Mouse (Mus musculus) urinary bladder, postnatal 36 days (tissue): Measurements from ENCODE around the gene Acly.

ENCODE experiments used
- DNase-seq, 2 experiments: peaks; one replicate each; pipeline ENCODE4 v3.0.0; 2022; ENCODE audit warnings: low spot score in 2 of 2, mixed read lengths in 1 of 2

Gene Acly

DNA sequence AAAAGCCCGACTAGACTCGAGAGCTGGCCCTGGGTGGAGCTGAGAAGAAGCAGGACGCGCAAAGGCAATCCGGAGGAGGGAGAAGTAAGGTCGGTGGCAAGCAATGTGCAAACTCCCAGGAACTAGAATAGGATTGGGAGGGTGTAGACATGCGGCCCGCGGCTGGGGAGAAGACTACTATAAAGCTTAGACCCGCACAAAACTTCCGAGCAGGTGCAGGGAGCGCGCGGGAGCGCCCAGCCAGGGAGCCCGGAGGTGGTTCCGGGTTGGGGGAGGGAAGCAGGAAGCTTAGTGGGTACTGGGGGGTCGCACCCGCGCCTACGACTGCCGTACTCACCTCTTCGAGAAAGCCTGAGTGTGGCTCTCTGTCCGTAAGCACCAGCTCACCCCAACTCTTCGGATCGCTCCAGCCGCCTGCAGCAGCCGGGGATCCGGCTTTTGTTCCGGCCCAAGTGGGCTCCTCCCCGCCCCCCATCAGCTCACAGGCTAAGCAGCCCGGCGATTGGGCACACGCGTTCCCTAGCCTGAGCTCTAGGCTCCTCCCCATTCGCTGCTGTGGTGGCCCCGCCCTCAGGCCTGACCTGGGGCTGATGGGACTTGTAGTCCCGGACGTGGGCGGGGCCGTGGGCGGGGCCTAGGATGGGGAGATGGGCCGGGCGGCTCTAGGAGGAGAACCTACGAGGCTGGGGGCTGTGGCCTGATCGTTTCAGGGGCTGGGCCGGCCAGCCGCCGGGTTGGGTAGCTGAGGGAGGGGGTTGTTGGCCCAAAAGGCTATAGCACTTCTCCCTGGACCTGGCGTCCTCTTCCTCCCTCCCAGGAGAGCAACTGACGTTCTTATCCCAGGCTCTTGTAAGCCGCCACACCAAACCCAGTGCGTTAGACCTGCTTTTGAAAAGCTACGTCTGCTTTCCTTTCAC, at the start of gene Acly:
Gene Acly, minus strand, starts transcription at position 543 of the 917 bp plus-strand sequence.
- peak; percentile 92 to 98 for DNase-seq

DNA sequence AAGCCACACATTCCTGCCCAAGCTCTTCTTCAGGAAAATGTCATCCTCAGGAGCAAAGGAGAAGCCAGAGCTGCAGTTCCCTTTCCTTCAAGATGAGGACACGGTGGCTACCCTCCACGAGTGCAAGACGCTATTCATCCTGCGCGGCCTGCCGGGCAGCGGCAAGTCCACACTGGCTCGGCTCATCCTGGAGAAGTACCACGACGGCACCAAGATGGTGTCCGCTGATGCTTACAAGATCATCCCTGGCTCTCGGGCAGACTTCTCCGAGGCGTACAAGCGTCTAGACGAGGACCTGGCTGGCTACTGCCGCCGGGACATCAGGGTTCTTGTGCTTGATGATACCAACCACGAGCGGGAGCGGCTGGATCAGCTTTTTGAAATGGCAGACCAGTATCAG, 48.5 kb upstream of the Acly start:
- no peak for DNase-seq

DNA sequence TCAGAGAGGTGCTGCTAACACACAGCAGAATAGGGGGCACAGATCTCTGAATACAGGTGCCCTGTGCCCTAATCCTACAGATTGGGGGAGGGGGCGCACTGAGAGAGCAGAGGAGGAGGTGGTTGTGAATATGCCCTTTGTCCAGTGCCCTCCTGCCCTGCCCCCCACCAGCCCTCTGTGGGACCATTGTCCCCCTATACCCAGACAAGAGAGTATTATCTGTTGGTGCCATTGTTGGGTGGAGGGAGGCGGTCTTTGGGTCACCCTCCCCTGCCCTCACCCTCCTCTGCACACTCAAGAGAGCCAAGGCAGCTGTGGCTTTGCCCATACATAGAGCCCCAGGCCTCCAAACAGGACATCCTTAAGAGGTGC, 47.7 kb upstream of the Acly start:
- no peak for DNase-seq

DNA sequence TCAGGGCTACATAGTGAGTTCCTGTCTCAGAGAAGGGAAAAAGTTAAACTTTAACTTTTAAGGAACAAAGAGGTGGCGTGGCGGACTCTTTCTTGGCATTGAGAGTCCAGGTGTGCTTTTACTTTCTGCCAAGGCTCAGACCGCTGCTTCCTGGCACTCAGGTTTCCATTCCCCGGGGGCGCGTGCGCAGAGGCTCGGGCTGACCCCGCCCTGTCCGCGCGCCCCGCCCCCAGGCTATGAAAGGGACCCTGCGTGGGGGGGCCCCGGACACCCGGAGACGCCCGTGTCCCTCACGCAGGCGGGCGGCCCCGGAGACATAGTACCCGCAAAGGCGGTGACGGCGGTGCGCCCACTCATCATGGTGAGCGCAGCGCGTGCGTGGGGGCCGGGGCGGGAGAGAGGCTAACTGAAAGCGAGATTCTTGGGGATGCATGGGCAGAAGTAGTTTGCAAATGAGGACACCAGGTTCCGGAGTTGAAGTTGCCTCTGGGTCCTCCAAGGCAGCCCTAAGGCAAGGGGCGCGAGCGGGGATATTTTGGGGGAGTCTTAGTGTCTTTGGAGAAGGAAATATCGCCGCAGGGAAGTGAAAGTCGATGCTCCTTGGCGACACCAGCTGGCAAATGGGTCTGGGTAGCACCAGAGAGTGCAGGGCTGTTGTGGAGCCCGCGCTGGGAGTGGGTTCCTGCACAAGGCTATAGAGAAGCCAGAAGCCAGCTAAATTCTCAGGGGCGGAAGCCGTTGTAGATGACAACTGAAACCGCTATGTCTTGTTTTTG, 47.1 kb upstream of the Acly start, which contains the start of gene Cnp:
Gene Cnp, plus strand, starts transcription at position 197 of the 776 bp plus-strand sequence.
- DNase-seq, result peak; percentile 62 to 77

DNA sequence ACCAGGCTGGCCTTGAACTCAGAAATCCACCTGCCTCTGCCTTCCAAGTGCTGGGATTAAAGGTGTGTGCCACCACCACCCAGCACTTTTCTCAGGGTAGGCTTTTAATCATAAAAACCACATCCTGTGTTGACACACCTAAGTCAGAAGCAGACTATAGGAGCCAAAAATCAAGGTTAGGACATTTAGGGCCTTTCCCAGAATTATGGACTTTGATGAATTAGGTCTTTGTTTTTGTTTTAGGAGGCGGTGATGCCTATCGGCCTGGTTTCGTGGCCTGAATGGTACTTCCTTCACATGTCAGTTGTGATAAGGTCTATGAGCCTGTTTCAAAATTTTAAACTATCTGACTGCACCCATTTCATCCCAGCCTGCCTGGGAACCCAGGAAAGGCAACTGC, 46.4 kb upstream of the Acly start:
- no peak for DNase-seq

DNA sequence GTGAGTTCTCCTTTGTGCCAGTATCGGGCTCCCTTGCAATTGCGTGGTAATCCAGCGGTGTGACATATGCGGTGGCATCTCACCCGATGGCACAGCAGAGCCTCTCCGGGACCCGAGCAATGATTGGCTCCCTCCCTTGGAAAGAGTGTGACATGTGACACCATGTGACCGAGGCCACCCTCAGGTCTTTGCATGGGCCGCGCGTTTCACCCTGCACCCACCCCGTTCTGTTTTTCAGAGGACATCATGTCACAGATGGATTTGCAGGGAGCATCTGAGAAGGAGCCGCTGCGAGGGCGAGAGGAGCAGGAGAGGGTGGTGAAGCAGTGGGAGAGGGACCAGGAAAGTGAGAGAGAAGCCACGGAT, 43.4 kb upstream of the Acly start:
- DNase-seq, result no peak

DNA sequence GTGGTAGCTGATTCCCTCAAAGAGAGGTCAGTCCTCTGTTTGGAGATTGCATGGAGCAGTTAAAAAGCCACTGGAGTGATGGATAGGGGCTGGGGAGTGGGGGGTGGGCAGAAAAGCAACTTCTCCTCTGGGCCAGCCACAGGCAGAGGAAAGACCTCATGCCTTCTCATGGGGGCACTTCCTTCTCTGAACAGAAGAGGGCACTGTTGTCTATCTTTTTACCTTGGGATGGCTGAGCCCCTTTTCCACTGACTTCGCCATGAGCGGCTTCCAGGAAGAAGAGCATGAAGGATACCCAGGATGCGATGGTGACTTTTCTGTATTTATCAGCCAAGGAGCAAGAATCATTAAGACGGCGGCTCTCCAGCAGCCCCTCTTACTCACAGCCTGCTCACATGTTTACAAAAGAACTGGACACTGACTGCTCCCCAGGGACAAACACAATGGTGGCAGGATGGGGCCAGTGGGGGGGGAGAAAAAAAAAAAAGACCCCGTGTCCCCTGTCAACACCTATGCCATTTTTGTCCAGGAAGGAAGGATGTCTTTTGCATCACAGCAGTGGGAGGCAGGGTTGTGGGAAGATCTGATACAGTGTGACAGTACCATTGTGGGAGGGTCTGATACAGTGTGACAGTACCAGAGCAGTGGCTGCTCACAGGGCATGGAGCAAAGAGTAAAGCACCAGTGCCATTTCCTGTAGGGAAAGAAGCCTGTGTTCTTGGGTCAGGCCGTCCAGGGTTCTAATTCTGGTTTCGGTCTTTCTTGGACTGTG, 42.8 kb upstream of the Acly start:
- DNase-seq, result peak; percentile 59 to 63

DNA sequence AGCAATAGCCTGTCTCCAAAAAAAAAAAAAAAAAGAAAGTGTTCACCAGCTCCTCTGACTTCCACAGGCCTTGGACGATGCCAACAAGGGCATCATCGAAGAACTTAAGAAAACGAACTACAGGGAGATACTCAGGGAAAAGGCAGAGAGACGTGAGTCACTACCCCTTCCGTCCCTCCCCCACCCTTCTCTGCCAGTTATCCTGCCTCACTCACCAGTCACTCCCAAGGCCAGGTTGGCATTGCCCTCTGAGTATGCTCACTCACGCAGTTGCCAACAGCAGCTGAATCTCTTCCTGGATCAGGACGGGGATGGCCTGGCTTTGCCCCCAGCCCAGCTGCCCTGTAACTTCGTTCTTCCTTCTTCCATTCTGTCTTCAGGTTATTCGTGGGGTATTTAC, 42.0 kb upstream of the Acly start:
- no peak for DNase-seq

DNA sequence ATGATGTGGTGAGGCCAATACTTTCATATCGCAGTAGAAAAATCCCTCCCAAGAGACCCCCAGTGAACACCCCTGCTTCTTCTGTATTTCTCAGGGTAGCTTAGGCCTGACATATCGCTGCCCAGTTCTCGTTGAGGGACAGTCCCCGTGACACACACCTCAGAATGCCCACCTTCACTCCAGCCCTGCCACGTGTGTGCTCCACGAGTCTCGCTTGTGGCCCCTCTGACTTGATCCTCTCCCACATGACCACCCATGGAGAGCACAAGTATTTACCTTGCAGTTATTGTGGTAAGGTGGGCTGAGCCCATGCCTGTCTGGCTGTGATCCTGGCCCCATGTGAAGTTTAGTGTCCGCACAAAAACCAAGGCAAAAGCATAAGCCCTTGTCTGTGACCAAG, 40.9 kb upstream of the Acly start:
- no peak for DNase-seq

DNA sequence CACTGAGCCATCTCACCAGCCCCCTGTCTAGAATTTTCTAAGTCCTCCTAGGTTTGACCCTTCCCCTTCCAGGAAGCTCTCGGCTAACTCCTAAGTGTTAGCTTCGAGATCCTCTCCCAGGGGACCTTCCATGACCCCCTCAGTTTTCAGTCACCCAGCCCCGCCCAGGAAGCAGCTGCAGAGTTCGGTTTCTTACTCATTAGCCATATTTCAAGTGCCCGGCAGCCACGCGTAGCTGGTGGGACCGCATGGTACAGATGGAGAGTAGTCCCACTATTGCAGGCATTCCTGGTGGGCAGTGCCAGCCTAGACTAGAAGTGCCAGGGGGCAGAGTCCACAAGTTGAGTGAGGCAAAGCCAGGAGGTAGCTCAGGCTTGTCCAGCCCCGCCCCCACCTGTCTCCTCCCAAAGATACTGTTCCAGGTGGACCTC, 40.0 kb upstream of the Acly start:
- DNase-seq, result no peak

DNA sequence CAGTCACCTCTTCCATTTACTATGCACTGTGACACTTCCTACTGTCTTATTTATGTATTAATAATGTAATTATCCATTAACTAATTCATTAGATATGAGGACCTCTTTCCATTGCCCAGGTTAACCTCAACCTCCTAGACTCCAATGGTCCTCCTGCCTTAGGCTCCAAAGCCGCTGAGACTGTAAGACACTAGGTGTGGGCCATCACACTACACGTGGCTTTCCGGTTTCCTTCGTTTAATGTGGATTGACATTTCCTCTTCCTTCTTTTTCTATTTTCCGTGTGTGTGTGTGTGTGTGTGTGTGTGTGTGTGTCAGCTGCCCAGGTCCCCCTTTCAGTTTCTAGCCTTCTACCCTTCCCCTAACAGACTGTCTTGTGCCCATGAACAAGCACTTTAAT, 39.4 kb upstream of the Acly start:
- no peak for DNase-seq

DNA sequence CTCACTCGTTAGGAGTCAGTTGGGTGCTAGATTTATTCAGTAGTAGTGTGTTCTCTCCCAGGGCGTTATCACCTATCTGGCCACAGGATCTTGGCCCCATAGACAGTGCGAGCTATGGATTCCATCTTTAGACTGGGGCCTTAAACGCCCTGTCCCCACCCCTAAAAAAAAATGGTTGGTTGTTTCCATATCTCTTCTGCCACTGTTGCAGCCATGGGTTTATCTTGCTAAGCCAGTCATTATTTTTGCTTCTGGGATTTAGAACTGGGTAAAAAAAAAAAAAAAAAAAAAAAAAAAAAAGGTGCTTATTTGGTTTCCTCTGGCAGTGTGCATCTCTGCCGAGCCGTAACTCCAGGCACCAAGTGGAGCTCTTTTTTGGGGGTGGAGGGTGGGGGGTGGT, 36.9 kb upstream of the Acly start:
- no peak for DNase-seq

DNA sequence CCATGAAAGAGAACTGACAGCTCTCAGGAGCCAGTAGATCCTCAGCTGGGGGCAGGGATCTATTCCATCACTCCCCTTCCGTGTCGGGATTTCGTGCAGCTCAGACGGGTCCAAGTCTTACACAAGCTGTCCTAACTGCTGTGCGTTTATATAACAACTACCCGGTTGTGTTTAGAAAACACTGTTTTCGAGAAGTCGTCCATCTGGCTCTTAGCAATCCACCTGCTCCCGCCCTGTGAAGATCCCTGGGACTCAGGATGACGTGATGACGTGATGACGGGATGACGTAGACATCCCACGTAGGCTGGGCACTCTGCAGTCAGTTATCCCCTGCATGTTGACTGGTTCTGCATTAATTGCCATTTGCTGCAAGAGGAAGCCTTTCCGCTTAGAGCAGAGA, 36.5 kb upstream of the Acly start:
- DNase-seq, result no peak

DNA sequence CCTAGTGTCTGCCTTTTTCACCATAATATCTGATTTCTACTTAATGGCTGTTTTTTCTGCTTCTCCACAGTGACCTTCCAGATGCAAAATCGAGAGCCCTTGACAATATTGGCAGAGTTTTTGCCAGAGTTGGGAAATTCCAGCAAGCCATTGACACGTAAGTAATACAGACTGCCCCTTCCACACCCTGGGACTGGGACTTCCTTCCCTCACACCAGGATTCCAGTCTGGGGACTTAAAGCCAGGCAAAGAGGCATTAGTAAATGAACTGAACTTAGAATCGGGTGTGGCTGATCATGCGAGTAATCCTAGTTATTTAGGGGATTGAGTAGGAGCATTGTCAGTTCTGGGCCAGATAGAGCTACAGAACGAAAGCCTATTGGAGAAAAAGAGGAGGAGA, 33.9 kb upstream of the Acly start:
- DNase-seq, result no peak

DNA sequence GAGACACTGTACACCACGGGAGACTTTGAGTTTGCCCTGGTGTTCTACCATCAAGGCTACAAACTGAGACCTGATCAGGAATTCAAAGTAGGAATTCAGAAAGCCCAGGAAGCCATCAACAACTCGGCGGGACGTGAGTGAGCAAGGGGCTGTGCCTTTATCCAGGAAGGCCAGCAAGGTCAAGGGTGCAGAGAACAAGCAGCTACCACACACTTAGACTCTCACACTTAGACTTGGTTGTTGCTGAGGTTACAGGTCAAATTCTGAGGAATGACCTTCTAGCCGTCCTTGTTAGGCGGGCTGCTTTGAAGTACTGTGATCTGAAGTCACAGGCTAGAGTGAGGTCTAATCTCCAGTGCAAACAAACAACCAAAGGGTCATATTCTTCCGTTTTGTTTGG, 31.7 kb upstream of the Acly start:
- no peak for DNase-seq

DNA sequence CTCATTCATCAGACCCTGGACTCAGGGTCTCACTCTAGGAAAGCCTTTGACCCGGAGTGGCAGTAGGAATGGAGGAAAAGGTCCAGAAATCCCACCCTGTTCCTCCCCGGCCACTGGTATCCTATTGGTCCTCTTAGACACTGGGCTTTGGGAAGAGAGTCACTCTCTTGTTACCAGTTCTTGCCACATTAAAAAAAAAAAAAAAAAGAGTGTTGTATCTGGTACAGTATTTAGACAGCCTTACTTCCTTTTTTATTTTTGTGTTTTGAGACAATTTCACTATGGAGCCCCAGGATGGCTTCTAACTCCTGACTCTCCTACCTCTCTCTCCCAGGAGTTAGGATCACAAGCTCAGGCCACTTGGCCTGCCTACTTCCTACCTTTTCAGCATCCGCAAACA, 29.8 kb upstream of the Acly start:
- no peak for DNase-seq

DNA sequence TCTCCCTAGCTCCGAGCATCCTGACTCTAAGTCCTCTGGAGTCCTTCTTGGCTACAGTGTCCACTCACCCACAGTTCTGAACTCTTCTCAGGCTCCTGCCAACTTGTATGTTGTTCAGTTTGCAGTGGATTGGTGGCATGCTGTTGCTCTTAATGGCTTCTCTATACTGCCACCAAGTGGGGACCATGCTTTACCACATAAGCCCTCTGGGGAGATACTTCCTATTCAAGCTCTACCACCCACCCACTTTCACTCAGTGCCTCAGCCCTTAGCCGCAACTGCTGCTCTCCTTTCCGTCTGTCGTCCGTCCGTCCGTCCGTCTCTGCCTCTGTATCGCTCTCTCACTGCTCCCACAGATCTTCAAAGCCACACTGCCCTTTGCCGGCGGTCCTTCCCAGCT, 27.8 kb upstream of the Acly start:
- peak in 1 of 2 experiments; percentile 58 for DNase-seq

DNA sequence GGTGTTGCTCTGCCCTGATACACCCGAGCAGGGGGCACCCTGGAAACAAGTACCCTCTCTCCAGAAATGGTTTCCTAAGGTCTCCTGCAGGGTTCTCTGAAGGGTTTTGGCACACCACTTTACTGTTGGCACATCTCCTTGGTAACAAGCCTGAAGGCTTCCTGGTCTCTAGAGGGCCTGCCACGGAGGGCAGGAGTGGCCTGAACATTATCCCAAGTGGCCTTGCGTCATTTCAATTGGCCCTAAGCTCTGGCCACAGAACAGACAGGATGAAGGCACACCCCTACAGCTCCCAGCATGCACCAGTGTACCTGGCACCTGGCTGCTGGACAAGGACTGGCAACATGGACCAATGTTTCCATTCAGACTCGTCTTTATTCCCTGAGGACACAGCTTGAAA, 25.0 kb upstream of the Acly start:
- DNase-seq, result peak in 1 of 2 experiments; percentile 40

DNA sequence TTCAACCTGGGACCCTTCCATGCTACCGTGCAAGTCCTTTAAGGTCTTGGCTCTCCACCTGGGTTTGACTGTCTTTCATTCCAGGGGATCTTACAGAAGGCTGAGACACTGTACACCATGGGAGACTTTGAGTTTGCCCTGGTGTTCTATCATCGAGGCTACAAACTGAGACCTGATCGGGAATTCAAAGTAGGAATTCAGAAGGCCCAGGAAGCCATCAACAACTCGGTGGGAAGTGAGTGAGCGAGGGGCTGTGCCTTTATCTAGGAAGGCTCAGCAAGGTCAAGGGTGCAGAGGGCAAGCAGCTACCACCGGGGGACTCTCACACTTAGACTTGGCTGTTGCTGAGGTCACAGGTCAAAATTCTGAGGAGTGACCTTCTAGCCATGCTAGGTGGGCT, 22.3 kb upstream of the Acly start:
- DNase-seq, result no peak

DNA sequence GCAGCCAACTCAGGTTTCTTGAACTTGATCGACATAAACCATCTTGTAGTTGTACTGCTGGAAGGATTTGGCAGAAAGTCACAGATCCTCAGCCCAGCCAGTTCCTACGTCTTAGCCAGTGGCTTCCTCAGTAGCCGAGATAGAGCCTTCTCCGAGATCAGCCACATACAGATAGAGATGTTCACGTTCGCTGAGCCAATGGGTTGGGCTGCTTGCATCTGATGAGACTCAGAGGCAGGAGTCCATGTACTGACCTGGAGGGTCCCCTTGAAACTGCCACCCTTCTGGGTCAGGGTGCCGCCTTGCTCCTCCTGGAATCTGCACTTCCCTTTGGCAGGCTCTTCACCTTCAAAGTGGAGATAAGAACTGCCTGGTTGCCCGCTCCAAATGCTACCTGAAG, 21.7 kb upstream of the Acly start:
- DNase-seq, result no peak

DNA sequence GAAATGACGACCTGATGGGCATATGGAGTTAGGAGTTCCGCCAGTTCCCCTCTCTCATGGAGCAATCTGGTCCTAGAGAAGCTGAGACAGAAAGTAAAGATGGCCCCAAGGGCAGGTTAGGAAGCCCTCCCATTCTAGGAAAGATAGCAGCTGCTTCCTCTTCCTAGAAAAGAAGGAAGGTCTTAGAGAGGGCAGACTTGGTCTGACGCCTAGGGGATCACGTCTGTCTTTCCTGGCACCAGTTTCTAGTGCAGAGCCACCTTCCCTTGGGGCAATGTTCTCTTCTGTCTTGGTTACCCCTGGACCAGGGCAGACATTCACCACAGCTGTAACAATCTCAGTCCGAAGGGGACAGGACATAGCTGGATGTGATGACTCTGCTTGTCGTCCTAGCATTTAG, 20.3 kb upstream of the Acly start:
- no peak for DNase-seq

DNA sequence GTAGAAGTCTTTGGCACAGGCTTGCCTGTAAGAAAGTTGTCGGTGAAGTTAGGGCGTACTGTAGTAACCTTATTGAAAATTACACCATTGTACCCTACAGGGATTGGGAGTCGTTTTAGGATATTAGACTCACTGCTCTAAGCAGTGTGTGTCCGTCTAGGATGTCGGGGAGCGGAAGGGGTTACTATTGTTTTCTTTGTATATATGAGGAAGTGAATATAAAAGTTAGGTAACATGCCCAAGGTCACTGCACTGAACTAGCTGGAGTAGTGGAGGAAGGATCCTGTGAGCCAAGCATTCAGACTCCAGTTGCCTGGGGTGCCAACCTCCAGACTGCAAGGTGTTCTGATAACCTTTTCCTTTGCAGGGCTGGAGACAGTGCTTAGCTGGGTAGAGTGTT, 19.2 kb upstream of the Acly start:
- no peak for DNase-seq
